Mouse (Mus musculus): Measurements from ENCODE around the gene Sh3d19. TPM values are rescaled to one million over a fixed set of nuclear protein-coding genes. Genes with fewer than 3 reads are reported as not detected.

Sh3d19 gene
- polyA plus RNA-seq, 1 experiment from 2014 or later: 41.6 TPM

DNA sequence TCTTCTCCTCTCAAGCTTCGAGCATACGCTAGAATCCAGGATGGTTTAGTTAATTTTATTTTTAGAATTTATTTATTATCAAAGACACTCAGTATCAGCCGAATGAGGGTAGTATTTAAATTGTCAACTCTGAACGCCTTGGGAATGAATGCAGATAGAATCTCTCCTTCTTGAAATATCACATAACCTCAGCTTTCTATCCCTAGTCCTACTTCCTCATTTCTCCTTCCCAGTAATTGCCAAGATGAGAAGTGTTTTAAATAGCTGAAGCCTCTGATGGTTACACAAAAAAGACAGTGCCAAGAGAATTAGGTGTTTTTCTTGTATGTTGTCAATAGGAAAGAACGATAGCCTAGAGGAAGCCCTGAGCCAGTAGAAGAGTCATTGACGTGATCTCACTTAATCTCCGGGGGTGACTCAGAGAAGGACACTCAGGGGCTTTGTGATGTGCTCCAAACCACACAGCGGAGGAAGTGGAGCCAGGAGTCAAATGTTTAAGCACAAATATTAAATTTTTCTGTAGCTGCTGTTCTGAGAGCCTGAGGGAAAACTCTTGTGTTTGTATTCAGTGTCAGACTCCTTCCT is 198.0 kb downstream of the Sh3d19 start:
- Histone ChIP-seq H3K36me3 (no peaks in the 10 kb centered on the region), H3K4me3 (replicated peaks) (no peak overlapping the region), H3K9me3 (no peaks in the 10 kb centered on the region), H3K9ac (no peak overlapping the region), H3K27ac (no peak overlapping the region), H3K4me2 (replicated peaks) (no peak overlapping the region), H3K4me1 (replicated peaks) (no peaks in the 10 kb centered on the region), H3K27me3 (replicated peaks) (no peaks in the 10 kb centered on the region)
- no peak for ATAC-seq
- WGBS: 72% methylated on average over 8 of the region's 8 CpGs

DNA sequence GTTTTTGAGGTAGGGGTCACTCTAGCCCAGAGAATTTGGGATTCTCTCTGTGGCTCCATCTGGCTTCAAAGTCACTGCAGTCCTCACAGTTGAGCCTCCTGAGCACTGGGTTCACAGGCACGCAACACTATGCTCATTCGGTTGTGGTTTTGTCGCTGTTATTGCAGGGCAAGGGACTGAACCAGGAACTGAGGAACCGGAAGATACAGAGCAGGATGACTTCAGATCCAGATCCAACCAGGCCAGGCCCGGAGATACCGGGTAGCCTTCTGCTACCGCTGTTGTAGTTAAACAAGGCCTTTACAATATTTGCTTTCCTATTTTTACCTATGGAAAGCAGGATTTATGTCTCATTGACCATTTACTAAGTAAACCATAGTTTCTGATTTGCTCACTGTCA is 208.8 kb downstream of the Sh3d19 start:
- H3K36me3 ChIP-seq: no peaks in the 10 kb centered on the region
- 68% methylated on average over 7 of the region's 7 CpGs for WGBS
- H3K4me2 ChIP-seq (replicated peaks): no peak overlapping the region
- no peaks in the 10 kb centered on the region for H3K27me3 ChIP-seq (replicated peaks)
- no peaks in the 10 kb centered on the region for H3K4me1 ChIP-seq (replicated peaks)
- H3K9me3 ChIP-seq: no peaks in the 10 kb centered on the region
- no peak for ATAC-seq
- H3K9ac ChIP-seq: no peak overlapping the region
- no peak overlapping the region for H3K27ac ChIP-seq
- H3K4me3 ChIP-seq (replicated peaks): no peak overlapping the region

Other genes with a start within 250 kb of the Sh3d19 start
- gene Fam160a1, start 153.8 kb upstream of the Sh3d19 start, polyA plus RNA-seq (2015; fragmentation: Nextera tagmentation; extraction: Ambion mirVana): 3.1 and 3.3 TPM in 2 replicates
- 2.0 and 2.7 TPM in 2 replicates for gene Glt28d2, start 83.6 kb upstream of the Sh3d19 start, polyA plus RNA-seq (2015; fragmentation: Nextera tagmentation; extraction: Ambion mirVana)
- gene Gm37240, start 83.6 kb upstream of the Sh3d19 start, polyA plus RNA-seq (2015; fragmentation: Nextera tagmentation; extraction: Ambion mirVana): 4.8 and 6.5 TPM in 2 replicates
- gene Prss48, start 31.4 kb downstream of the Sh3d19 start, polyA plus RNA-seq (2015; fragmentation: Nextera tagmentation; extraction: Ambion mirVana): 0.15 and 0.47 TPM in 2 replicates
- gene Rps3a1, start 171.6 kb downstream of the Sh3d19 start, polyA plus RNA-seq (2015; fragmentation: Nextera tagmentation; extraction: Ambion mirVana): 1,281 and 1,419 TPM in 2 replicates